Mouse (Mus musculus): Measurements from ENCODE around the gene Mcm7. TPM values are rescaled to one million over a fixed set of nuclear protein-coding genes. Genes with fewer than 3 reads are reported as not detected.

The Mcm7 gene
- polyA plus RNA-seq, 1 experiment: 25.2 TPM

GRCm38 (mm10) chr5:138195463-138195862 is 23.2 kb upstream of the Mcm7 start:
- Histone ChIP-seq H3K4me3 (ENCODE audit: low read depth, low read length) (no peak overlapping the region), H3K36me3 (ENCODE audit: control insufficient read depth, insufficient read depth, low read length) (no peaks in the 10 kb centered on the region), H3K4me1 (ENCODE audit: control insufficient read depth, insufficient read depth, insufficient read length, low read length) (peaks cover 5% of the 10 kb centered on the region)

DNA sequence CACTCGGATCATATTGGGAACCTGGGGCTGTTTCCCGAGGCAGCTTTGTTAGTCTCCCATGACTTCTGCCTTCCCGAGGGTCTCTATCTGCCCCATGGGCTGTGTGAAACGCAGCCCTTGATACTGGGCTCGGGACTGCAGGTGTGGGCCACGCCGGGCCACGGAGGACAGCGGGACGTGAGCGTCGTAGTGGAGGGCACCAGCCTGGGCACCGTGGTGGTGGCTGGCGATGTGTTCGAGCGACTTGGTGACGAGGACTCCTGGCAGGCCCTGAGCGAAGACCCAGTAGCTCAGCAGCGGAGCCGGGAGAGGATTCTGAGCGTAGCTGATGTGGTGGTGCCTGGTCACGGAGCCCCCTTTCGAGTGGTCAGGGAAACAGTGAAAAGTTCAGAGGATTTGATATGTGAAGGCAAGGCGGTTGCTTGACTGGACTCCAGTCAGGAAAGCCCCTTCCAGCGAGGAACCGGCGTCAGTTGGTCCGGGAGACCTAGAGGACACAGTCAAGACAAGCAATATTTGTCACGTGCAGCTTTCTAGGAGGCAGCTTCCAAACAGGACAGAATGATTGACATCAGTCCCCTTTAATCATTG is 22.6 kb upstream of the Mcm7 start:
- TF ChIP-seq POLR2A (IDR thresholded peaks at IDR 0.05; ENCODE audit: low read depth, low read length) (no peak; the same call in 1 of the 2 replicates), CTCF (IDR thresholded peaks at IDR 0.05; ENCODE audit: extremely low read depth, insufficient read length, insufficient replicate concordance, low read depth, low read length) (no peak)
- peaks cover 5% of the 10 kb centered on the region for H3K4me1 ChIP-seq (ENCODE audit: control insufficient read depth, insufficient read depth, insufficient read length, low read length)
- no peaks in the 10 kb centered on the region for H3K36me3 ChIP-seq (ENCODE audit: control insufficient read depth, insufficient read depth, low read length)
- H3K4me3 ChIP-seq (ENCODE audit: low read depth, low read length): peak overlapping the region; percentile 77
- H3K27ac ChIP-seq (ENCODE audit: insufficient read depth, low read depth, low read length): peak overlapping the region; percentile 17
- 6% methylated on average over 29 of the region's 29 CpGs for WGBS
- no peaks in the 10 kb centered on the region for H3K27me3 ChIP-seq (ENCODE audit: control insufficient read depth, insufficient read depth, low read length)

More at GRCm38 (mm10) chr5:138195463-138195862, 23.2 kb upstream of the Mcm7 start:
- H3K27ac ChIP-seq (ENCODE audit: insufficient read depth, low read depth, low read length): no peak overlapping the region
- WGBS: 68% methylated on average over 7 of the region's 7 CpGs
- H3K27me3 ChIP-seq (ENCODE audit: control insufficient read depth, insufficient read depth, low read length): no peaks in the 10 kb centered on the region
- TF ChIP-seq POLR2A (IDR thresholded peaks at IDR 0.05; ENCODE audit: low read depth, low read length) (no peak), CTCF (IDR thresholded peaks at IDR 0.05; ENCODE audit: extremely low read depth, insufficient read length, insufficient replicate concordance, low read depth, low read length) (no peak)

GRCm38 (mm10) chr5:138193771-138194727 is 21.8 kb upstream of the Mcm7 start, which contains the start of gene Mblac1:
Gene Mblac1 (plus strand): TSS chr5:138194314.
- 3% methylated on average over 54 of the region's 54 CpGs for WGBS
- Histone ChIP-seq H3K4me3 (ENCODE audit: low read depth, low read length) (peak within 1 kb of the TSS; percentile 77), H3K27me3 (ENCODE audit: control insufficient read depth, insufficient read depth, low read length) (no peaks in the 10 kb centered on the region), H3K36me3 (ENCODE audit: control insufficient read depth, insufficient read depth, low read length) (no peaks in the 10 kb centered on the region), H3K27ac (ENCODE audit: insufficient read depth, low read depth, low read length) (peak within 1 kb of the TSS; percentile 17), H3K4me1 (ENCODE audit: control insufficient read depth, insufficient read depth, insufficient read length, low read length) (peaks cover 5% of the 10 kb centered on the region)
- TF ChIP-seq CTCF (IDR thresholded peaks at IDR 0.05; ENCODE audit: extremely low read depth, insufficient read length, insufficient replicate concordance, low read depth, low read length) (no peak), POLR2A (IDR thresholded peaks at IDR 0.05; ENCODE audit: low read depth, low read length) (no peak; the same call in 1 of the 2 replicates)

- Histone ChIP-seq H3K4me3 (ENCODE audit: low read depth, low read length) (peak overlapping the region; percentile 100), H3K36me3 (ENCODE audit: control insufficient read depth, insufficient read depth, low read length) (peaks cover 8% of the 10 kb centered on the region), H3K4me1 (ENCODE audit: control insufficient read depth, insufficient read depth, insufficient read length, low read length) (no peaks in the 10 kb centered on the region), H3K27ac (ENCODE audit: insufficient read depth, low read depth, low read length) (peak overlapping the region; percentile 56; the same call in 1 of the 2 replicates), H3K27me3 (ENCODE audit: control insufficient read depth, insufficient read depth, low read length) (no peaks in the 10 kb centered on the region)
- no peak for TF ChIP-seq POLR2A (IDR thresholded peaks at IDR 0.05; ENCODE audit: low read depth, low read length)
- no peak for TF ChIP-seq CTCF (IDR thresholded peaks at IDR 0.05; ENCODE audit: extremely low read depth, insufficient read length, insufficient replicate concordance, low read depth, low read length)
- under 1% methylated on average over 10 of the region's 10 CpGs for WGBS
Observed at GRCm38 (mm10) chr5:138187661-138188306, 15.6 kb upstream of the Mcm7 start.

GRCm38 (mm10) chr5:138186950-138187638 is 14.9 kb upstream of the Mcm7 start, which contains the start of the genes Taf6 and Cnpy4:
Gene Taf6 (minus strand): TSS chr5:138187451.
Gene Cnpy4 (plus strand): TSS chr5:138187485.
- under 1% methylated on average over 31 of the region's 31 CpGs for WGBS
- peak; percentile 97 for TF ChIP-seq POLR2A (IDR thresholded peaks at IDR 0.05; ENCODE audit: low read depth, low read length)
- TF ChIP-seq CTCF (IDR thresholded peaks at IDR 0.05; ENCODE audit: extremely low read depth, insufficient read length, insufficient replicate concordance, low read depth, low read length): no peak
- H3K27ac ChIP-seq (ENCODE audit: insufficient read depth, low read depth, low read length): peak within 1 kb of the TSS; percentile 56; the same call in 1 of the 2 replicates
- no peaks in the 10 kb centered on the region for H3K4me1 ChIP-seq (ENCODE audit: control insufficient read depth, insufficient read depth, insufficient read length, low read length)
- peaks cover 12% of the 10 kb centered on the region for H3K36me3 ChIP-seq (ENCODE audit: control insufficient read depth, insufficient read depth, low read length)
- H3K27me3 ChIP-seq (ENCODE audit: control insufficient read depth, insufficient read depth, low read length): no peaks in the 10 kb centered on the region
- peak within 1 kb of the TSS; percentile 100 for H3K4me3 ChIP-seq (ENCODE audit: low read depth, low read length)

DNA sequence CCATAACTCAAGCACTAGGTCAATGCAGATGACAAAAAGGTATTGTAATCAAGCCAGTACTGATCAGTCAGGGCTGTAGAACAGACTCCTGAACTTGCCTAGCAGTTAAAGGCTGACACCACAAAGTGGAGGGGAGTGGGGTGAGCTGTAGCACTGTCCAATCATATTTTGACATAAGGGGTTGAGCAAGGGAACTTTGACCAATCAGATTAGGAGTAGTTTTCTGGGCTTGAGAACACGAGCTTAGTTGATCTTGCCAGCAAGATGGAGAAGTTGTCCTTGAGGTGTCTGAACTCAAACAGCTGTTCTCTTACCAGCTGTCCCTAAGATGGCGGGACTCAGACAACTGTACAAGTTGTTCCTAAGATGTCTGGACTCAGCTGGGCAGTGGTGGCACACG is 995 bp upstream of the Mcm7 start:
- H3K4me3 ChIP-seq (ENCODE audit: low read depth, low read length): no peak overlapping the region
- peaks cover 7% of the 10 kb centered on the region; the same call in 1 of the 2 replicates for H3K4me1 ChIP-seq (ENCODE audit: control insufficient read depth, insufficient read depth, insufficient read length, low read length)
- no peak overlapping the region for H3K27ac ChIP-seq (ENCODE audit: insufficient read depth, low read depth, low read length)
- peaks cover 34% of the 10 kb centered on the region for H3K36me3 ChIP-seq (ENCODE audit: control insufficient read depth, insufficient read depth, low read length)
- no peak for TF ChIP-seq POLR2A (IDR thresholded peaks at IDR 0.05; ENCODE audit: low read depth, low read length)
- WGBS: 58% methylated on average over 3 of the region's 3 CpGs
- H3K27me3 ChIP-seq (ENCODE audit: control insufficient read depth, insufficient read depth, low read length): no peaks in the 10 kb centered on the region

Measured in small intestine, adult 2 months (tissue).